Comparison of ENCODE assay signal across 8 mouse cellular contexts in the genomic region with DNA sequence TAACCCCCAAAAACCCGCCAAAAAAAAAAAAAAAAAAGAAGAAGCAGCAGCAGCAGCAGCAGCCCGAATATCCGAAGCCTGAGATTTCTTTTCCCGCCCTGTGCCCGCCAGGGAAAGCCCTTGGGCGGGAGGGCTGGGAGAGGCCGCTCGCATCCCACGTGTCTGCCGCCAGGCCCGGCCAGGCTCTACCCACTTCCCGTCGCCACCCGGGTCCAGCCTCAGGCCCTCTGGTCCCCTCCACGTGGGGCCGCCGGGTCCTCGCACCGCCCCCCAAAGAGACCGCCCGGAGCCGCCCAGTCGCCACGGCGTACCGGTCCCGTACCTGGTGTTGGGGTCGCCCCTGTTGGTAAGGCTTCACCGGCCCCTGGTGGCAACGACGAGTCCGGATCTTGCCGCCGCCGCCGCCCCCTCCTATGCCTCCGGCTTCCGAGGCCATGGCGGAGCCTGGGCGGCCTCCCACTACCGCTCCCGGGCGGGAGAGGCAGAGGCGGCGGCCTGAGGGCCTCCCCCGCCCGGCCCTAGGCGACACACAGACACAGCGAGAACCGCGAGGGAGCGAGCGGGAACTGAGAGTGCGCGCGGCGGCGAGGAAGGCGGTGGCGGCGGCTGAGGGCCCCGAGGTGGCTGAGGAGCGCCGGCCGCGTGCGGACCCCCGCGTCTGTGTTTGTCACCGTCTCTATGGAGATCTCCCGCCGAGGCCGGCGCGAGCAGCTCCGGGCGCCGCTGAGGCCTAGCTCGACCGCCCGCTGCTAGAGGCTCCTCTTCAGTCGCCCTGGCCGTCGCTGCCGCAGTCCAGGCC. TPM values are rescaled to one million over a fixed set of nuclear protein-coding genes. Genes with fewer than 3 reads are reported as not detected.
A peak's percentile ranks its signal among the peaks of the same experiment; 100 is the strongest.
DNase-seq lines count a peak whose midpoint lies in the region; ATAC-seq lines count a peak whose summit lies in the region.

No protein-coding gene starts in this region.

- H3K27me3 ChIP-seq in hindbrain, embryonic 12.5 days = no peaks in the 10 kb centered on the region
- no peaks in the 10 kb centered on the region for H3K27me3 ChIP-seq in megakaryocyte, embryonic 14.5 days (replicated peaks)

- intact Hi-C loops in left cerebral cortex, postnatal 10 days (cut with DNase I) = loop anchor here (10.0 kb wide), 1 partner anchor 288 kb away; the partner anchor contains the start of gene Nhlrc1

- H3K9me3 ChIP-seq in hindbrain, embryonic 12.5 days (replicated peaks) = no peaks in the 10 kb centered on the region
- H3K9me3 ChIP-seq in megakaryocyte, embryonic 14.5 days = no peaks in the 10 kb centered on the region

- peak; percentile 90 for ATAC-seq in hindbrain, embryonic 12.5 days (ENCODE audit: low FRiP score)

- H3K4me2 ChIP-seq in hindbrain, embryonic 12.5 days (replicated peaks) = peak overlapping the region; percentile 80

- WGBS in hindbrain, embryonic 12.5 days = under 1% methylated on average over 74 of the region's 85 CpGs

- H3K27ac ChIP-seq in hindbrain, embryonic 12.5 days = peak overlapping the region; percentile 92

- peak overlapping the region; percentile 96 for H3K9ac ChIP-seq in hindbrain, embryonic 12.5 days

- H3K4me1 ChIP-seq in hindbrain, embryonic 12.5 days = peaks cover 15% of the 10 kb centered on the region
- peaks cover 40% of the 10 kb centered on the region for H3K4me1 ChIP-seq in megakaryocyte, embryonic 14.5 days

- DNase-seq in MN1 (ENCODE audit: low spot score) = peak; percentile 74
- DNase-seq in c-Kit-positive CD71-positive TER-119-positive erythroid progenitor cells, embryonic 14.5 days (ENCODE audit: low spot score) = peak; percentile 60
- peak; percentile 19 to 33 for DNase-seq in frontal cortex, postnatal 25 days (ENCODE audit: low spot score in 2 of 2)
- peak; percentile 34 to 80 for DNase-seq in left cerebral cortex, postnatal 10 days (ENCODE audit: extremely low spot score in 1 of 2, low spot score in 2 of 2)
- DNase-seq in right cerebral cortex, adult 2 months (ENCODE audit: low spot score in 2 of 2) = peak; percentile 26 to 50
- DNase-seq in urinary bladder, postnatal 14 days (ENCODE audit: low spot score) = peak; percentile 58

- no peaks in the 10 kb centered on the region for H3K36me3 ChIP-seq in hindbrain, embryonic 12.5 days
- H3K36me3 ChIP-seq in megakaryocyte, embryonic 14.5 days (replicated peaks; ENCODE audit: low read length) = no peaks in the 10 kb centered on the region

- H3K4me3 ChIP-seq in hindbrain, embryonic 12.5 days = peak overlapping the region; percentile 100
- H3K4me3 ChIP-seq in megakaryocyte, embryonic 14.5 days (replicated peaks) = peak overlapping the region; percentile 96

RNA-seq across cellular contexts. Expression of gene Nup153, which starts 0.5 kb away (rescaled TPM):
- 40.5 and 40.6 TPM in 2 replicates for polyA plus RNA-seq in hindbrain, embryonic 12.5 days (2016; fragmentation: Nextera tagmentation; extraction: Ambion mirVana)
- 10 to 100 TPM; 64.1 to 72.2 TPM for total RNA-seq in left cerebral cortex, postnatal 10 days (2021)
- polyA plus RNA-seq in megakaryocyte, embryonic 14.5 days (2012; ENCODE audit: insufficient read depth, low replicate concordance) = 0.53 and 2.4 TPM in 2 replicates

RNA-seq across cellular contexts. Expression of gene Fam8a1, which starts 57.9 kb away (rescaled TPM):
- 22.9 and 24.9 TPM in 2 replicates for polyA plus RNA-seq in hindbrain, embryonic 12.5 days (2016; fragmentation: Nextera tagmentation; extraction: Ambion mirVana)
- total RNA-seq in left cerebral cortex, postnatal 10 days (2021) = 10 to 100 TPM; 70.5 to 73.2 TPM
- polyA plus RNA-seq in megakaryocyte, embryonic 14.5 days (2012; ENCODE audit: insufficient read depth, low replicate concordance) = 3.5 and 5.8 TPM in 2 replicates

Comparison
In these comparisons a context has a peak if more than half of its experiments do, and no peak if none do; other contexts are left out.
1. Peak in every context shown above with its lines: DNase-seq, ATAC-seq, H3K4me3 ChIP-seq and H3K27ac ChIP-seq.
2. RNA of gene Nup153, which starts 0.5 kb away (polyA plus RNA-seq): 40.5 to 40.6 TPM in hindbrain, embryonic 12.5 days; 0.53 to 2.4 TPM in megakaryocyte, embryonic 14.5 days; every median in the first group is over 10 times any median in the second.